Mouse (Mus musculus): ENCODE results near the gene Ddi2. TPM values are rescaled to one million over a fixed set of nuclear protein-coding genes. Genes with fewer than 3 reads are reported as not detected.

The Ddi2 gene
- polyA plus RNA-seq, 1 experiment from 2014 or later = 31.1 TPM

DNA sequence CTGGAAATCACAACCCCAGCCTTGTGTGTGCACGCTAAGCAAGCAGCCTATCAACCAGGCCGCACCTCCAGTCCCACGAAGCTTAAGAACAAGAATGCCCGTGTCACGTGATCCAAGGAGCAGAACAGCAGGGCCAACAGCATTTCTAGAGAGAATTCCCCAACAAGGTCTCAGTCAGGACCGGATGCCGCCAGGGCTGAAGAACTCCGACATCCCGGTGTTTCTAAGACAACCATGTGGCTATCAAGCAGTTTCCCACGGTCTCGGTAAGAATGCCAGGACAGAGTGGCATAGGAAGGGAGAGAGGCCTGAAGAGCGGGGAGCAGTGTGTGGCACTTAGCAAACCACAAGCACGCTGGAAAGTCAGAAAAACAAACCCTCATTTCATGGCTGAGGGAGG is 69.4 kb downstream of the Ddi2 start:
- H3K9ac ChIP-seq (replicated peaks) = no peak overlapping the region
- H3K4me3 ChIP-seq (replicated peaks) = no peak overlapping the region
- H3K27ac ChIP-seq = no peak overlapping the region
- peaks cover 12% of the 10 kb centered on the region for H3K4me1 ChIP-seq (replicated peaks)
- no peak overlapping the region for H3K4me2 ChIP-seq
- no peak for ATAC-seq (ENCODE audit: insufficient number of reproducible peaks, insufficient read depth, low FRiP score, low TSS enrichment, low read depth)
- no peaks in the 10 kb centered on the region for H3K27me3 ChIP-seq
- H3K9me3 ChIP-seq = no peaks in the 10 kb centered on the region
- WGBS = 95% methylated on average over 13 of the region's 13 CpGs
- peaks cover 61% of the 10 kb centered on the region for H3K36me3 ChIP-seq

DNA sequence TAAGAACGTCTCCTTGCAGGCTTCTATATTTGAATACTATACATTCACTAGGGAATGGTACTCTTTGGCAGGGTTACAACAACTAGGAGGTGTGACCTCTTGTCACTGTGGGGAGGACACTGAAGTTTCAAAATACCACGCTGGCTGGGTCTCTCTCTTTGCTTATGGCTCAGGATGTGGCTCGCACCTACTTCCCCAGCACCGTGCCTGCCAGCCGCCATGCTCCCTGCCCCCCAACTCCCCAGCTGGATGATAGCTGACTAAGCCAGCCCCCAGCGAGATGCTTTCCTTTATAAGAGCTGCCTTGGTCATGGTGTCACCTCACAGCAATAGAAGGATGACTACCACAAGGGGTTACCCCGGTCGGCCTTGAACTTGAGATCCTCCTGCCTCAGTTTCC is 70.2 kb downstream of the Ddi2 start:
- no peak overlapping the region for H3K4me3 ChIP-seq (replicated peaks)
- WGBS = 87% methylated on average over 8 of the region's 8 CpGs
- H3K9ac ChIP-seq (replicated peaks) = no peak overlapping the region
- H3K27ac ChIP-seq = no peak overlapping the region
- no peaks in the 10 kb centered on the region for H3K27me3 ChIP-seq
- peaks cover 64% of the 10 kb centered on the region for H3K36me3 ChIP-seq
- no peak for ATAC-seq (ENCODE audit: insufficient number of reproducible peaks, insufficient read depth, low FRiP score, low TSS enrichment, low read depth)
- no peak overlapping the region for H3K4me2 ChIP-seq
- no peaks in the 10 kb centered on the region for H3K9me3 ChIP-seq
- H3K4me1 ChIP-seq (replicated peaks) = peaks cover 17% of the 10 kb centered on the region

DNA sequence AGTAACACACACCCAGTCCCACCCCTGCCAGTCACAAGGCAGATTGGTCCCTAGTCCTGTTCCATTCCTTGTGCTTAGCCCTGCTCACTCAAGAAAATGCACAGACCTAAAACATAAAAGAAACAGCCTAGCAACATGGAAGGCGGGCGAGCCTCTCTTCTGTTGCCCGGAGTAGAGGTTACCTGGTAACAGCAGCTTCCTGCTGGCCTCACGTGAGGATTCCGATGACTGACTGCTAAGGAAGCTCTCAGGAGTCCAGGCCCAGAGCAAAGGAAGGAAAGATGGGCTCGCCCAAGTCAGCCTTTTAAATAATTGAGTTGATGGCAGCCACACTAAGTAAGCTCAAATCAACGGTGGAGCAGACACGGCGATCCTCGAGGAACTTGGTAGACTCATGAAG is 71.3 kb downstream of the Ddi2 start:
- Histone ChIP-seq H3K9me3 (no peaks in the 10 kb centered on the region), H3K27ac (no peak overlapping the region), H3K27me3 (no peaks in the 10 kb centered on the region), H3K36me3 (peaks cover 68% of the 10 kb centered on the region), H3K9ac (replicated peaks) (no peak overlapping the region), H3K4me3 (replicated peaks) (no peak overlapping the region), H3K4me1 (replicated peaks) (peaks cover 17% of the 10 kb centered on the region), H3K4me2 (no peak overlapping the region)
- ATAC-seq (ENCODE audit: insufficient number of reproducible peaks, insufficient read depth, low FRiP score, low TSS enrichment, low read depth) = no peak
- 91% methylated on average over 10 of the region's 10 CpGs for WGBS

DNA sequence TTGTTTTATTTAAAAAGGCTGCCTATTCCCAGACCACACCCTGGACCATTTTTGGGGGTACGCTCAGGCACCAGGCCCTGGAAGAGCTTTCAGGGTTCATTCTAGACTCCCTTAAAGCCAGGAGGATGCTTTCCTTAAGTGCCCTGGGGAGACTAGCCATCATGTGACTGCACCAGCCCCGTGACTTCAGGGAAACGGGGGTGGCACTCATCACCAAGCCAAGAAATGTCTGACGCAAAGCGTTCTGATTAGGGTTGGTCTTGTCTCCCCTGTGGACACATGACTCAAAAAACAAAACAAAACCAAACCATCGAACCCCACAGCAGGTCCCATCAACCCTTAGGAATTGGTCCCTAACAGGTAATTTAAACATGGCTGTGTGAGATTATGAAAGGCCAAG is 71.9 kb downstream of the Ddi2 start:
- Histone ChIP-seq H3K27me3 (no peaks in the 10 kb centered on the region), H3K4me2 (no peak overlapping the region), H3K9me3 (no peaks in the 10 kb centered on the region), H3K9ac (replicated peaks) (no peak overlapping the region), H3K27ac (no peak overlapping the region), H3K4me1 (replicated peaks) (peaks cover 17% of the 10 kb centered on the region), H3K36me3 (peaks cover 64% of the 10 kb centered on the region), H3K4me3 (replicated peaks) (no peak overlapping the region)
- WGBS = 89% methylated on average over 6 of the region's 6 CpGs
- ATAC-seq (ENCODE audit: insufficient number of reproducible peaks, insufficient read depth, low FRiP score, low TSS enrichment, low read depth) = no peak

DNA sequence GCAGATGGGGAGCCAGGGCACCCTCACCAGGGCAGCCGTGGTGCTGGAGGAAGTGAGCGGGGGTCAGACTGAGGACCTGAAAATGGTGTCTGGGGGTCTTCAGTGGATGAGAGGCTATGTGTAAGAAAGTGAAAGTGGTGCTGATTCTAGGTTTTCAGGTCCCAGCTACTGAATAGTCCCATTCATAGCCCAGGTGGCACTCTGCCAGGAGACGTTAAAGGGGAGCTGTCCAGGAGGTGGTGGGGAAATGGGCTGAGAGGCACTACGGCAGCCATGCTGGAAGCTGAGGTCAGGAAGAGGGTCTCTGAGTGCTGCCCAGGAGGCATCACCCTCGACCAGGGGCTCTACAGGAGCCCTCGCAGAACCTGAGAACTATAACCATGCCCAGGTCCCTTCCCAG is 74.0 kb downstream of the Ddi2 start:
- H3K27ac ChIP-seq = peak overlapping the region; percentile 80
- H3K4me2 ChIP-seq = peak overlapping the region; percentile 27
- no peaks in the 10 kb centered on the region for H3K9me3 ChIP-seq
- H3K4me3 ChIP-seq (replicated peaks) = no peak overlapping the region
- no peaks in the 10 kb centered on the region for H3K27me3 ChIP-seq
- peaks cover 53% of the 10 kb centered on the region for H3K36me3 ChIP-seq
- H3K9ac ChIP-seq (replicated peaks) = no peak overlapping the region
- peak; percentile 44; the same call in 1 of the 2 replicates for ATAC-seq (ENCODE audit: insufficient number of reproducible peaks, insufficient read depth, low FRiP score, low TSS enrichment, low read depth)
- WGBS = 72% methylated on average over 6 of the region's 6 CpGs
- peaks cover 17% of the 10 kb centered on the region for H3K4me1 ChIP-seq (replicated peaks)

DNA sequence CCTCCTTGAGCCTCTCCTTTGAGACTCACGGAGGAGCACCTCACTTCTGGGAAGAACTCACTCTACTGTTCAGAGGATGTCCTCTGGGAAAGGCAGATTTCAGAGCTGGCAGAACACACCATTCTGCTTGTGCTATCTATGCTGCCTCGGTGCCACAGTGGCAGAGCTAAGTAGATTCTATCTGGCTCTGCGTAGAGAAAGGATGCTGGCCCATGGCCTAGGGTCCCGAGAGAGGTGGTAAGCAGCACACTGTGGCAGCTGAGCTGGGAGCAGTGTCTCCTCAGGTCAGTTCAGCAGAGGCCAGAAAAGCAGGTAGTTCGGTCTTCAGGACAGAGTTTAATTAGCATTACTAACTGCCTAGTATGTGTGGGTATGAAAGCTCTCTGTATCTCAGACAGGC is 75.0 kb downstream of the Ddi2 start:
- H3K27me3 ChIP-seq = no peaks in the 10 kb centered on the region
- H3K9me3 ChIP-seq = no peaks in the 10 kb centered on the region
- 94% methylated on average over 5 of the region's 5 CpGs for WGBS
- H3K27ac ChIP-seq = peak overlapping the region; percentile 80; the same call in 1 of the 2 replicates
- no peak overlapping the region for H3K9ac ChIP-seq (replicated peaks)
- no peak for ATAC-seq (ENCODE audit: insufficient number of reproducible peaks, insufficient read depth, low FRiP score, low TSS enrichment, low read depth)
- peaks cover 43% of the 10 kb centered on the region for H3K36me3 ChIP-seq
- no peak overlapping the region for H3K4me3 ChIP-seq (replicated peaks)
- H3K4me2 ChIP-seq = no peak overlapping the region
- H3K4me1 ChIP-seq (replicated peaks) = peaks cover 24% of the 10 kb centered on the region

DNA sequence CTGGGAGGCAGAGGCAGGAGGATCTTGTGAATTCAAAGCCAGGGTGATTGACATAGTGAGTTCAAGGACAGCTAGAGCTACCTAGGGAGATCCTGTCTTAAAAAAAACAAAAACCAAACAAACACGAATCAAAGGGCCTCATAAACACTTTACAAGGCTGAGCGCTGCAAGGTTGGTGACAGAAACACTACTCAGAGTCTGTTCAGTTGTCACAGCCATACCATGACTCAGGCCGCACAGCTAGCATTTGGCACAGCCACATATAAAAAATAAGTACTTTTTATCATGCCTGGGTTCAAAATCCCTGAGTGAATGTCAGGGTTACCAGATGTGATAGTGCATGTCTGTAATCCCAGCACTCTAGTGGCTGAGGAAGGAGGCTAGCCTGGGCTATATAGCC is 76.0 kb downstream of the Ddi2 start:
- Histone ChIP-seq H3K4me1 (replicated peaks) (peaks cover 24% of the 10 kb centered on the region), H3K27ac (no peak overlapping the region), H3K4me2 (no peak overlapping the region), H3K4me3 (replicated peaks) (no peak overlapping the region), H3K9ac (replicated peaks) (no peak overlapping the region), H3K36me3 (peaks cover 40% of the 10 kb centered on the region), H3K9me3 (no peaks in the 10 kb centered on the region), H3K27me3 (no peaks in the 10 kb centered on the region)
- no peak for ATAC-seq (ENCODE audit: insufficient number of reproducible peaks, insufficient read depth, low FRiP score, low TSS enrichment, low read depth)
- 78% methylated on average over 3 of the region's 3 CpGs for WGBS

DNA sequence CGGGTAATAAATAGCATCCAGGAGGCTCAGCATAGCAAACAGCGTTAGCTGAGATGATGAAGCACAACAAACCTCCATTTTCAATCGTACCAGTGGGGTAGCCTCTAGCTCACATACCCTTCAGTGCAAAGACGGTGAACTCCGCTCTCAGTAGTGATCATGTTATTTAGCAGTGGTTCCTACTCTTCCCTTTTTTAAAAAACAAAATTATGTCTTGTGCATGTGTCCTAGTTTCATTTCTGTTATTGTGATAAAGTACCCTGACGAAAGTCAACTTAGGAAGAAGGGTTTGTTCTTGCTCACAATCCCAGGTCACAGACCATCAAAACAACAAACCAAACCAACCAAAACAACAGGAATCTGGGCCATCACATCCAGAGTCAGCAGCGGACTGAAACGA is 77.2 kb downstream of the Ddi2 start:
- Histone ChIP-seq H3K9ac (replicated peaks) (no peak overlapping the region), H3K36me3 (peaks cover 44% of the 10 kb centered on the region), H3K4me3 (replicated peaks) (no peak overlapping the region), H3K4me2 (no peak overlapping the region), H3K27me3 (no peaks in the 10 kb centered on the region), H3K9me3 (no peaks in the 10 kb centered on the region), H3K27ac (no peak overlapping the region), H3K4me1 (replicated peaks) (peaks cover 24% of the 10 kb centered on the region)
- 91% methylated on average over 8 of the region's 8 CpGs for WGBS
- no peak for ATAC-seq (ENCODE audit: insufficient number of reproducible peaks, insufficient read depth, low FRiP score, low TSS enrichment, low read depth)

DNA sequence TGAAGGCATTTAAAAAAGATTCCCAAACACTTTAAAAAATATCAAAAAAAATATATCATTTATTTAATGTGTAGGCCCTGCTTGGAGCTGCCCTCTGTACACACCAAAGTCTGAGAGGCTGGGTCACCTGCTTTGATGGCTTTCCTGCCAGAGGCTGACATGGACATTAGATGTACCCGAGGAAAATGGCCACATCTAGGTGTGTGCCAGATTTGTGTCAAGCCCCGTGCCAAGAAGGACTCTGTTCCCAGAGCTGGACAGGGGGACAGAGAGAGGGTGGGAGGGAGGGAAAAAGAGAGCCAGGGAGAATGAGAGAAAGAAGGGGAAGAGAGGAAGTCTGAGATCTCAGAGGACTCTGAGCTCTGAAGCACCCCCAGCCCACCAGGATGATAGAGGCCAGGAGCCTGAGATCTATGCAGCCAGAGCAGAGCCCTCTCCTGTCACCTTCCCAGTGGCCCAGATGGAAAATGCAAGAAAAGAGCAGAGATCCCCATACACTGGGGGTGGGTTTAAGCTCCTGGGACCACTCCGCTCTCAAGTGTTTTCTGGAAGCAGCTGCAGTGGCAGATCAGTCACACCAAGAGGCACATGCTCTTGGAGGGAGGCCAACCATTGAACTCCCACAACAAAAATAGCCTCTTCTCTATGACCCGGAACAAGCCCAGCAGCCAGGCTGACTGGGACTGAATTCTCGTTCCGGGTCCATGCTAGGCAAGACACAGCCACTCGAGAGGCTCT is 79.9 kb downstream of the Ddi2 start:
- H3K4me2 ChIP-seq = no peak overlapping the region
- 77% methylated on average over 7 of the region's 7 CpGs for WGBS
- H3K9me3 ChIP-seq = no peaks in the 10 kb centered on the region
- H3K27me3 ChIP-seq = no peaks in the 10 kb centered on the region
- no peak overlapping the region for H3K4me3 ChIP-seq (replicated peaks)
- H3K4me1 ChIP-seq (replicated peaks) = peaks cover 8% of the 10 kb centered on the region
- peak; percentile 23; the same call in 1 of the 2 replicates for ATAC-seq (ENCODE audit: insufficient number of reproducible peaks, insufficient read depth, low FRiP score, low TSS enrichment, low read depth)
- H3K36me3 ChIP-seq = peaks cover 56% of the 10 kb centered on the region
- H3K27ac ChIP-seq = peak overlapping the region; percentile 50; the same call in 1 of the 2 replicates
- no peak overlapping the region for H3K9ac ChIP-seq (replicated peaks)

DNA sequence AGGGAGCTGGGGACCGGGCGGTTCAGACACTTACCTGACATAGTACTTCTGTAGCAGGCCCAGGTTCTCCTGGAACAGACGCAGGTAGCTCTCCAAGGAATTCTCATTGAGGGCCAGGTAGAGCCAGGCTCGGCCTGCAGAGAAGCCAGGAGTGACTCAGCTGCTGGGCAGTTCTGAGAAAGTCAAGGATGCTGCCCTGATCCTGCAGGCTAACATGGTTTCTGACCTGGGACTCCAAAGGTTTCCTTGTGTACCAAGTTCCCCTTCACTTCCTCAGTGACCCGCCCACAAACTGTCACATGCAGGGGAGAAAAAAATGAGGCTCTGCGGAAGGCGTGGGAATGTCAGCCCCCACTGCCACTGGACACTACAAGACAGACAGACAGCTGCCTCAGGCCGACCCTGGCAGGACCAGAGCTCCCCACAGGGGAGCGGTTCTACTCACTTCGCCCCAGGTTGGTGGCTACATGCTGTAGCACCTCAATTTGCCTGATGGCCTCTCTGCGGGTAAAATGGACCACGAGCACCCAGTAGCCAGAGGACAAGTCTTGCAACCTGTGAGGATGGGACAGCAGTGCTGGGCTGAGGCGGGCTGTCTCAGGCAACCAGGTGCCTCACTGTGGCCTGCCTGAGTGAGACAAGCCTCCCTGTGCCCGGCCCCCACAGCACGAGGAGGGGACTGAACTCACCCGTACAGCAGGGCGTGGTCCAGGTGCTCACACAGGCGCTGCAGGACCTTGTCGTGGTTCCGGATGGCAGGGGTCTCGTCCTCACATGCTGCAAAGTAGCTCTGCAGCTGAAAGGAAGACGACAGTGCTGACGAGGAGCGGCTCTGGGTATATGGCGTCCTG is 81.0 kb downstream of the Ddi2 start:
- H3K4me1 ChIP-seq (replicated peaks) = peaks cover 7% of the 10 kb centered on the region
- H3K36me3 ChIP-seq = peaks cover 58% of the 10 kb centered on the region
- H3K4me2 ChIP-seq = no peak overlapping the region
- no peaks in the 10 kb centered on the region for H3K9me3 ChIP-seq
- no peak for ATAC-seq (ENCODE audit: insufficient number of reproducible peaks, insufficient read depth, low FRiP score, low TSS enrichment, low read depth)
- H3K27ac ChIP-seq = no peak overlapping the region
- WGBS = 91% methylated on average over 25 of the region's 25 CpGs
- H3K9ac ChIP-seq (replicated peaks) = no peak overlapping the region
- no peaks in the 10 kb centered on the region for H3K27me3 ChIP-seq
- no peak overlapping the region for H3K4me3 ChIP-seq (replicated peaks)

DNA sequence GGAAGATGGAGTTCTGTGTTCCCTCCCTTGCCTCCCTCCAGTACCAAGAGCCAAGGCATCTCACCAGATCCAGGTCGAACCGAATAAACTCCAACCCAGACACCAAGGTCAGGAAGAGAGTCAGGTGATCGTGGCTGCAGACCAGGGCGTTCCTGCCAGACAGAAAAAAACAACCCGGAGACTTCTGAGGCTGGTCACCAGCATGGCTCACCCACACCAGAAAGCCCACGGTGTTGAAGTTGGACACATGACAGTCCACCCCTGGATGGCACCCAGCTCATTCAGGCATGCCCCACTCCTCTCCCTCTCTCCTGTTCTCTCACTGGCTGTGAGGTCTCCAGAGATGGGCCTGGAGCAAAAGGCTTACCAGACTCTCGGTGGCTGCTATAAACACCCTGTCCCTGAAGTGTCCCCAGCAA is 81.9 kb downstream of the Ddi2 start:
- H3K36me3 ChIP-seq = peaks cover 61% of the 10 kb centered on the region
- WGBS = 87% methylated on average over 7 of the region's 7 CpGs
- peaks cover 7% of the 10 kb centered on the region for H3K4me1 ChIP-seq (replicated peaks)
- H3K27ac ChIP-seq = no peak overlapping the region
- no peak for ATAC-seq (ENCODE audit: insufficient number of reproducible peaks, insufficient read depth, low FRiP score, low TSS enrichment, low read depth)
- no peaks in the 10 kb centered on the region for H3K27me3 ChIP-seq
- no peak overlapping the region for H3K4me2 ChIP-seq
- H3K9ac ChIP-seq (replicated peaks) = no peak overlapping the region
- H3K4me3 ChIP-seq (replicated peaks) = no peak overlapping the region
- no peaks in the 10 kb centered on the region for H3K9me3 ChIP-seq
